Mouse (Mus musculus) c-Kit-positive CD71-positive TER-119-positive erythroid progenitor cells, embryonic 14.5 days (primary cell): ENCODE data around the gene Chit1.

Experiments
- DNase-seq: peaks from one replicate; pipeline ENCODE4 v3.0.0-alpha.2; 2013; ENCODE audit warnings: low spot score

Gene Chit1

DNA sequence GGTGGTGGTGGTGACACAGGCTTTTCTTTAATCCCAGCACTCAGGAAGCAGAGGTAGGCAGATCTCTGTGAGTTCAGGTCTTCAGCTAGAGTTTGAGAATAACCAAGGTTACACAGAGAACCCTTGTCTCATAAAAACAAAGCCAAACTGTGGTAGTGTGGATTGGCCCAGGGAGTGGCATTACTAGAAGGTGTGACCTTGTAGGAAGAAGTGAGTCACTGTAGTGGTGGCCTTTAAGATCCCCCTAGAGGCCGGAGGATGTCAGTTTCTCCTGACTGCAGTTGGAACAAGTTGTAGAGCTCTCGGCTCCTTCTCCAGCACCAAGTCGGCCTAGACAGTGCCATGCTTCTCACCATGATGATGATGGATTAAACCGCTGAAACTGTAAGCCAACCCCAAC, at the start of gene Chit1:
Chit1 (plus strand) TSS at position 264 of the 400 bp plus-strand sequence.
- no peak for DNase-seq

DNA sequence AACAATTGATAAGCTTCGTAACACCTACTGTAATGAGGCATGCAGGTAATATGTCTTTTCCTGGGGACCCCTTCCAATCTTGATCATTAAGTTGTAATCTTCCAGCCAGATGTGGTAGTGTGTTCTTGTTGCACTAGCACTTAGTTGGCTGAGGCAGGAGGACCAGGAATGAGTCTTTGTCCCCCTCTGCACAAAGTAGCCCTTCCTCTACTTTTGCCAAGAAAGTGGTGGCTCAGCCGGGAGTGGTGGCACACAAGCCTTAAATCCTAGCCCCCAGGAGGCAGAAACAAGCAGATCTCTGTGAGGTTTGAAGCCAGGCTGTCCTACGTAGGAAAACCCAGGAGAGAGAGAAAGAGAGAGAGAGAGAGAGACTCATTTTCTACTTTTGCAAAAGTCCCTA, 49.1 kb upstream of the Chit1 start:
- DNase-seq, result no peak

DNA sequence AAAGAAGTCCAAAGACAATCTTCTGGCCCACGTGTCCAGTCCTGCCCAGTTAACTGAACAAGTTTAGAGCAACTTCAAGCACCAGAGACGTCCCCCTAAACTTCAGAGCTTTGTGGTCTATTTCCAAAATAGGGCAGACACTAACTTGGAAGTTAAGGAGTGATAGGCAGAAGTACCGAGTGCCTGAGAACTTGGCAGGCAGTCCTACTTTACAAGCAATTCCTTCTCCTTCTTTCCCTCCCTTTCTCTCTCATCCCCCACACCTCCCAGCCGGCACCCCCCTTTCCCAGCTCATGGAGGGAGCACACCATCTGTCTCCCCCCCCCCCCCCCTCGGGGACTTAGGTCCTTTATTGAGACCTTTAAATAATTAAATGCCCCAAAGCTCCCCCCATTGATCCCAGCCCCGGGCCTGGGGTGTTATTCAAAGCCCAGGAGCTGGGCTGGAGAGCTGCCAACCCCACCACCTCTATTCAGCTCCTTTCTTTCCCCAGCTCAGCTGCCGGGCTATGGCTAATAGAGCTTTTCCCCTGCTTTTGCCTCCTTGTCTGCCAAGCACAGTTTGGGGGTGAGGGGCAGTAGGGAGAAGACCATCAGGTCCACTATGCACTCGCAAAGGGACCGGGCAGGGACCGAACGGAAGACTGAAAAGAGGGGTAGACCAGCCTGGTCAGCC, 48.5 kb upstream of the Chit1 start:
- no peak for DNase-seq

DNA sequence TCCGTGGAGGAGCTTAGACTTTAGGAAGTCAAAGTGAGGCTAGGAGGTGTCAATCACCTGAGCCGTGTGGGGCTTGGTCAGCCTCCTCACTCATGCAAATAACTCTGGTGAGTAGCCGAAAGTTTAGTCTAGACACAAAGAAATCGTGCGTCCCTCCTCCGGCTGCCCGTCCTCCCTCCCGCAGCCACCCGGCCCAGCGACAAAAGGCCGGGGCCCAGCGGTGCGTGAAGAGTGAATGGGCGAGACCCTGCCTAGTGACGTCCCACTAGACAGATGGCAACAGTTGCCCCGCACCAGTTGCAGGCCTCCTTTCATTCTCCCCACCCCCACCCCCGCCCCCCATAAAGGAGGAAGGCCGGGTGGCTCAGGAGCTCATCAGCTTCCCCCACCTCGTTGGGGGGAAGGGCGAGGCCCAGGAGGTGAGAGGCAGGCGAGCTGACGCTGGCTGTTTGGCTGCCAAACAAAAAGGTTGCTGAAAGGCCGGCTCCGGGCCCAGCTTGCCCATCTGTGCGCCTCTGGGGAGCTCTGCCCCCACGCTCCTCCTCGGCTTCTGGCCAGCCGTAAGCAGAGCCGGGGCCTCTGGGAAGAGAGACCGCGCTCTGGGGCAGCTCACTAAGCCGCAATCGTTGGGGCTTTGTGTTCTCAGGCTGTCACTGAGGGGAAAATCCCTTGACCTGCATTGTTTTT, 47.8 kb upstream of the Chit1 start:
- DNase-seq, result no peak

DNA sequence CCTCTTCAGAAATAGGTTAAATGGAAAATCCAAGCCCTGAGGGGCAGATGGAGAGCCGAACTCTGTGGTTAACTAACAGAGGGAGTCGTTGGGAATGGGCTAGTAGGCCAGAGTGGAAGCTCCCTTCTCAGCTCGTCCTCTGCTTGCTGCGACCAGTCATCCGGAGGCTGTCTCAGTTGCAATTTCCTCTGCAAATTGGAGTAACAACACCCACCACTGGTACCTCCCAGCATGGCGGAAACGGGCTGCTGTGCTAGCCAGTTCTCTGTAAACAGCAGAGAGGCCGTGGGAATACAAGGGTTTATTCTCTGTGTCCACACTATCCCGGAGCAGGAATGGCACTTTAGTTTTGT, 47.3 kb upstream of the Chit1 start:
- DNase-seq, result no peak

DNA sequence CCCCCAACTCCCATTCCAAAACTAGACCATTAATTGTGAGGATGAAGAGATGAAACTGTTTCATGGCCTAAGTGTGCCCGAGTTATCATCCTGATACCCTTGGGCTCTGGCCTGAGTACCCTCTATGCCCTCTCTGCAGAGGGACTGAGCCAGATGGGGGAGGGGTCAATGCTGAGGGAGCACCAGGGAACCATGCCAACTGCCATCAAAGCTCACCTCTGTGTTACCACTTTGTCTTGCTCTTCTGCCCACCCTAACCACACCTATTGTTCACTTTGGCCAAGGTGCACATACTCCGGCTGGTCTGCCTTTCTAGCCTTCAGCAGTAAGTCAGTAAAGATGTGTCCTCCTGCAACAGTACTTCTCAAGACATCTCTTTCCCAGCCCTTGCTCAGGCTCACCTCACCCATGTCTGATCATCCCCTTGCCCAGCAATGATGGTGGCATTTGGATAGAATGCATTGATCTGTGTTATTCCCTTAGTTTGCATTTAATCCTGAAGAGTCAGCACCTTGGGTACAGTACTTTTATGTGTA, 46.7 kb upstream of the Chit1 start:
- DNase-seq, result no peak

DNA sequence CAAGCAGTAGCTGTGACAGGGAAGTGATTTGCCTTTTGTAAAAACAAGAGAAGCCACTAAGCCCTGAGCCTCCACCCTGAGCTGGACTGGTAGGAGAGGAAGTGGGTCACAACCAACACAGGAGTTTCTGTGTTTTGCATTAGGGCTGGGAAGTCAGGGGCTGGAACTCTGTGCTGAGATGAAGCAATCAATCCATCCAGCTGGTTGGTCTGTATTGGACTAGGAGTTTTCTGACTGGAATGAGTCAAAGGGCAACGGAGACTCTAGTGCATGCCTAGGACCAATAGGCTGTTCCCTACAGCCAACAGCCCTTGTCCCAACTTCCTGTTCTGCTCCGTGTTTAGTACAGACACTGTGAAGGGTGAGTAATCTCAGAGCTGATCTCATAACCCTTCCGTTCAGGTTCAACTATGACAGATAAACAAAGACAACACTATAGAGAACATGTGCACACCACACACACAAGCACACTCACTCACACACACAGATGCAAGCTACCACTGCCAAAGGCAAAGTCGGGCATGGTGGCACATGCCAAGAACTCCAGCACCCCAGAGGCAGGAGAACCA, 45.7 kb upstream of the Chit1 start:
- no peak for DNase-seq

DNA sequence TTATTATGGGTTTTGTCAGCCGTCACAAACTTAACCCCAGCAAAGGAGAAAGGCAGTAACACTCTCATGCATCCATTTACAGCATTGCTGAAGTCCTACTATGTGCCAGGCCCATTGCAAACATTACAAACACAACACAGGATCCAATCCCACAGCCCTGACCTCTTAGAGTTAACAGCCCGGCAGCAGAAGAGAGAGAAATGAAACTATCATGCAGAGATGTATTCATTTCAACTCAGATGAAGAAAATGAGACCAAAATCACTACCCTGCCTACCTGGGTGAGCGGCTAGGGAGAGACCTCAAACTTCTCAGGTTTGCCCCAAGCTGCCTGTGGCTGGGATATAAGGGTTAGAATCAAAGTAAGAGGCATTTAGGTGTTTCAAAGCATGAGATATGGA, 44.5 kb upstream of the Chit1 start:
- DNase-seq, result no peak

DNA sequence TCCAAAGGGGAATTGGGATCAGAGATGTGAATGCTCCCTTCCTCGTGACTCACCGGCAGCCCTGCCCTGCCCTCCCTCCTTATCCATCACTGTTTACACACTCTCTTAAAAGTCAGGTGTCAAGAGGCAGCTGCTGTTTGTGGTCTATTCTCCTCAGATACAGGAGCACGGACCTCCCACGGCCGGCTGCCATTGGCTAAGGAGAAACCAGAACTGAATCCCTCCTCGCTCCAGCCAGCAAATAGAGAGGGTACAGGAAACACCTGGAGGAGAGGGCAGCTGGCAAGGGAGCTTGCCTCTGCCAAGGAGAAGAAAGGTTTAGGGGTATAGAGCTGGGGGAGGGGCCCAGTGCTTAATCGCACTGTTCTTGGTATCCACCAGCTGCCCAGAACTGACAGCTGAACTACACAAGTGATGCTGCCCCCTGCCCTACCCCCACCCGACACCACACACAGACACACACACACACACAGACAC, 43.9 kb upstream of the Chit1 start:
- DNase-seq, result no peak

DNA sequence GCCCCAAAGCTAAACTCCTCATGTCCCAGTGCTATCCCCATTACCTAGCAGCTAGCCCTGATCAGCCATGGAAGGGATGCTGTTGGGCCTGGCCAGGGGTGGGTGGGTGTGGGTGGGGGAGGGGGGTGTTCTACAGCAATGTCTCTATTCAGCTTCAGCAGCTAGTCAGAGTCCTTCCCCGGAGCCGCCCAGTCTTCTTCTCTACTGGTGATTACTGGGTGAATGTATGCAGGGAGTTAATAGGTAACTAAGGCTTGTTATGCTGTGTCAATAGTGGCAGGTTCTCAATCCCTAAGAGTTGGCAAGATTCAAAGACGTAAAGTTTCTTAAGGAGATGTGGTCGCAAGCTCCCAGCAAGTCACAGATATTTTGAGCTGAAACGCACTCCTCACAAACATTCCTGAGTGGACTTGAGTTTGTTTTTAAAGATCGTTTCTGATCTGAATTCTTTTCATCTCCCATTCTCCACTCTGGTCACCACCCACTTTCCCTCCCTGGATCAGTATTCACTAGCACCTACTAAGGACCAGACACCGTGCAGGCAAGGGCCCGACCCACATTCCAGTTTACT, 40.9 kb upstream of the Chit1 start:
- no peak for DNase-seq

DNA sequence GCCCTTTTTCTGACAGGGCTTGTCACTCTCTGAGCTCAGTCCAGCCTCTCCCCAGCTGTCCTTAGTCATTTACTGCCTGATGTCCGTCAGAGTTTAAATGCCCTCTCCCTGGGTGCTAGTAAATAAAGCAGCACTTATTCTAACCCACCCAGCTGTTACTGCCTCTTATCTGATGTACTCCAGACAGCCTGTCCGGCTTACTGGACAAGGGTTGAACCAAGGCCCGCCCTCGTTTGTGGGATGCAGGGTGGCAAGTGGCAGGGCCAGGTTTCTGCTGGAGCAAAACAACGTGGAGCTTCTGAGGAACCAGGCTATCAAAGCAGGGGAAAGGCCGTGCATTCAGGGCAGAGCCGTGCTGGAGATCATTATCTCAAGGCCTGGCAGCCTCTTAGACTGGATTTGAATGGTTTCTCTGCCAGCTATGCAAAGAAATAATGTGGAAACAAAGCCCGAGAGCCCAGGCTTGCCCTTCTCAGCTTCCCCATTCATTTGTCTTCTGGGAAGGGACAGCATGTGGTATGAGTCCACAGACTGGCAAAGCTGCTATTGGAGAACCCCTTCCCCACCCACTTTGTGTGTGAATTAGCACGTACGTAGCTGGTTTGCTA, 39.5 kb upstream of the Chit1 start:
- no peak for DNase-seq

DNA sequence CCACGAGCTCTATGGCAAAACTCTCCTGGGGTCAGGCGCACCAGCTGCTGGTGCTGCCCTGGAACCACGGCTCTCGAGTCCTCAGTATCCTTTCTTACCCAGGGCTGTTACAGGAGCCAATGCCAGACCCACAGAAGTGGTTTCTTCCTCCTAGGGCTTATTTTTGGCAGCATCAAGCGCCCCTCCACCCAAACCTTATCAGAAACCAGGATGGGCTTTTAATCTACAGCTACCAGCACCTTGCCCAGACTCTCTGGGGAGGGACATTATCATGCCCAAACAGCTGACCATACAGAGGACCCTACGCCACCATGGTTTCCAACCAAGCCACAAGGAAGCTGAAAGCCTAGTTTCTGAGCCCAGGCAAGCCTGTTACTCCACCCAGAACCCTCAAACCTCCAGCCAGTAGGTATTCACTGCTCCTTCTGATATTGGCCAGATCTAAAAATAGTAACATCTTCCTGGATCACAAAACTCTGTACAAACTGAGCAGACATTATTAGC, 37.9 kb upstream of the Chit1 start:
- DNase-seq, result peak; percentile 85

DNA sequence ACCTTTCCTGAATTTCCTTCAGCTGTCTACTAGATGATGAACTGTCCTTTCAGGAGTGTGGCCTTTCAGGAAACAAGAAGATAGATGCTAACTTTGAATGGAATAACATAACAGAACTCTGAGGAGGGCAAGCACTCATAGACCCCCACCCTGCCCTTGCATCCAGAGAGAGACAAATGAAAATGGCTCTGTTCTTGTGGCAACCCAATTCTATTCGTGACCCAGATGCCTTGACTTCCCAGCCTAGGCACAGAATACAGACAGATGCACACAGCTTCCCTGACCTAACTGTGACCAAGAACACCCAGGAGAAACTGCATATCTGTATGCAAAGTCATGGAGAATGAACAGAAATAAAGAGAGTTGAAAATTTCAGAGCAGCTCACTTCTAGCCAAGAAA, 37.4 kb upstream of the Chit1 start:
- DNase-seq, result no peak

DNA sequence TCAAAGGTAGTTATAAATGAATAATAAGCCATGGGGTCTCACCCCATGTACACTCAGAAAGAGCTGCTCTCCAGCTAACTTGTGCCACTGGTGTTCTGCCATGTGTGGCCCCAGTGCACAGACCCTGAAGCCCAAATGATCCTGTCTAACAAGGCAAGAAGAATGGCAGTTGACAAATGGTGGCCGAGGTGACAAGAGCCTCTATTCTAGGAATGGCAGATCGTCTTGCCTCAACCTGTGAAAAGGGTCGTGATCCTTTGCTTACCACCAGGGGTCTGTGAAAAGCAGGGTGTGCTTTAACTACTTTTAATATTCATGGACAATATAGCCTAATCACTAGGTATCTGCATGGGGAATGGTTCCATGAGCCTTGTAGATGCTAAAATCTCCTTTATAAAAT, 36.9 kb upstream of the Chit1 start:
- DNase-seq, result no peak

DNA sequence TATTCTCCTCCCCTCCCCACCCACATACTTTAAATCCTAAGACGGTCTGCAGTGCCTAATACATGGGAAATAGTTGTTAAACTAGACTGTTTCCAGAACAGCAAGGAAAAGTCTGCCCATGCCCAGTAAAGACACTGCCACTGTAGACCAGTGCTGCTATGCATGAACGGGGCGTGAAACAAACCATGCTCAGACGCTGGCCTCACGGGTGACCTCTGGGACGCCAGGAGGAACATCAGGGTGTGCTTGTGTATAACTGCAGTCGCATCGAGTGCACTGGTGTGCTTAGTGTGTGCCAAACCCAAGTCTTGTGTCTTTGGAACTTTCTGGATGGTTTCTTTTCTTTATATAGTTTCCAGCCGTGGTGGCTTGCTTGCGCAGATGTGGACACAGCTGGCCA, 36.4 kb upstream of the Chit1 start:
- no peak for DNase-seq

DNA sequence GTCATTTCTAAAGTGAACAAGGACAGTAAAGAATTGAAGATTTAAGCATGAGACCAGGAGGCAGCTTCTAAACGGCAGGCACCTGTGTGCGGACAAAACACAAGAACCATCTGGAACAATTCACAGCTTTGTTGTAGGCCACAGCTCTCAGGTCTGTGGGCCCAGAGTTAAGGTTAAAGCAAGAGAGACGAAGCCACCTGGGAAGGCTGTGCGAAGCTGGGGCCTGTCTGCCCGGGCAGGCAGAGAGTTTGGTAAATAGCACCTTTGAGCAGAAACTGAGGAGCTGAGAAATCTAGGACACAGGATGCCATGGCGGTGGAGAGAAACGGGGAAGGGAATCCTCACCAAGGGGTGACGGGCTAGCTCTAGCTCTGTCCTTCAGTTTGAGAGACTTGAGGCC, 35.5 kb upstream of the Chit1 start:
- no peak for DNase-seq

DNA sequence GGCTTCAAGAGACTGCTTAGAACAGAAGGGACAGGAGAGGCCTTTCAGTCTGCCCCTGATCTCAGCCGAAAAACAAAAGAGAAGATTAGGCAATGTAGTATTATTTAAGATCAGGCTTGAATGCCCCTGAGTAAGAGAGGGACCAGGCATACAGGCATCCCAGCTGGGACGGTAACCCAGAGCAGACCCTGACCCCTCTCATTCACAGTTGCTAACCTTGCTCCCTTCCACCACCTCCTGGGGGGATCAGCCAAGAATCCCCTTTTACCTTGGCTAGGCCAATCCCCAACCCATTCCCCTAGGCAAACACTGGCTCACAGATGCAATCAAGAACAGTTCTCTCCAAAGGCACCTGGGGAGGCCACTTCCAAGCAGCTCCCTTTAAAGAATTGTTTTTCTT, 34.3 kb upstream of the Chit1 start:
- DNase-seq, result no peak

DNA sequence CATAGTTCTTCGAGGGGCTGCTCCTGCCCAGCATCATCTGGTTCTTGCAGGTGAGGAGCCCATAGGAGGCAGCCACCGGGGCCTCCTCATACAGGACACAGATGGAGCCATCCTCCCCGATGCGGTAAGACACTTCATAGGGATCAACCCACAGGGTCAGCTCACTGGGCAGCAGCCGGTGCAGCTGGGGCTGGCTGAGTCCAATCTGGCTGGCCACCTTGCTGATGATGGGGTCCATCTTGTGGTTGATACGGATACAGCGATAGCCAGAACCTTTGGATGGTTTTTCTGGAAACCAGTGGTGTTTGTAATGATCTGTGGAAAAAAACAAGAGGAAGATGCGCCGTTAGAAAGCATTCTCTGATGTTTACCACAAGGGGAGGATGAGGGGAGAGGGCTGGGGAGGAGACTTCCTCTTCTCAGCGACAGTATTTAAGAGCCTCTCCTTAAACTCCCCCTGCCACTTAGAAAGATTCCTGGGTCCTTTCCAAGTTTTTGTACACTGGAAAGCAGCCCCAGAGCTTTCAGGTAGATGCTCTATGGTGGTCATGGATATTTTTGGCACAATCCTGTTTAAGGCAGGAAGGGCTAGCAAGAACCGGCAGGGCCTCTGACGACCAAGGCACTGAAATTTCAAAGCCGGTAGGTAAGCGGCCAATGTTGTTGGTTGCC, 33.5 kb upstream of the Chit1 start:
- no peak for DNase-seq

DNA sequence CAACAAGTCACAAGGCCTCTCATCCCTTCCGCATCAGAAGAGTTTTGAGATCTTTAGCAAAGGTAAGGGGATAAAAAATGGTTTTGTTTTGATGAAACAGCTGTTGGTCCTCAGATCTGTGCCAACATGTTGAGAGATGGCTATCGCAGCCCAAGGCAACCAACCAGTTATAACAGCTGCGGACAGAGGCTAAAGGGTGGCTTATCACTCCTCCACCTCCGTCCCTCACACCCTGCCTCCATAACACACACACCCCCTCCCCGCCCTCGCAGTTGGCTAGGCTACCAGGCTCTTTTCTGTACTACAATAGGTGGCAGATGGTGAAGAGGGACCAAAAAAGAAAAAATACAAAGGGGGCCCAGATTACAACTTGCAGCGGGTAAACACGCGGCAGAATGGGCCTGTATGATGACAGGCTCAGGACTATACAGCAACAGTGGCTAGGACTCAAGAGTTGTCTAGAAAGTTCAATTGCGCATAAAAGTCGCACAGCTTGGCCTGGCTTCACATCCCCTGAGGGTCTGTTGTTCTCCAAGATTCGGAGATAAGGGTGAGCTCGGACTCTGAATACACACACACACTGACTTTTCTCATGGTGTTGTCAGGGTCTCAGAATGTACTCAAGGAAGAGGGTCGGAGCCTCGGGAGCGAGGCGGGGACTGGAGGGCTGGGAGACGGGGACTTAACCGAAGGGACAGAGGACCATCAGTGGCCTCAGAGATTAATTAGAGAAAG, 32.8 kb upstream of the Chit1 start:
- peak; percentile 83 for DNase-seq

DNA sequence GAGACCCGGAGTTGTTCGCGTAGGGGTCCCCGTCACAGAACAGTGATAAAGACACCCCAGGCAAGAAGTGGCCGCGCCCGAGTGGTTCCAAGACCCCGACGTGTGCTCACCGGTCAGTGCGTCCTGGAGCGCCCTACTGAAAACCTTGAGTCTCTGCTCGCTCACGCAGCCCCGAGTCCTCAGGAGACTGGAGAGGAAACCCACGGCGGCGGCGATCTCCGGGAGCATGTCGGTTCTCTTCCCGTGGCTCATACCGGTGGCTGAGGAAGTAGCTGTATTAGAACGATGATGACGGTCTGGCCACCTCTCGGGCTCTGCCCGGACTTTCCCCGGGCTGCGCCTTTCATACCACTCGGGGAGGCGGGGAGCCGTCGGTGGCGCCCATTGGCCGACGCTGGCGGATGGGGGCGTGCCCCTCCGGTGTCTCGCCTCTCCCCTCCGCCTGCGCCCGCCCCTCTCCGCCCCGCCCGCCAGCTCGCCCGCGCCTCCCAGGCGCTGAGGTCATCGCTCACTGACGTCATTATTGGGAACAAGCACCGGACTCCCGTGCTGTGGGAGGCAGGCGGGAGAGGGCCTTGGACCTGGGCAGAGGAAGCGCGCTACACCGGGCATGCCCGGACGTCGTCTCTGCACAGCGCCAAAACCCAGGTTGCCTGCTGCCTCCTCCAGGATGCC, 32.1 kb upstream of the Chit1 start, which contains the start of gene Btg2:
Btg2 (minus strand) TSS at position 319 of the 675 bp plus-strand sequence.
- peak; percentile 96 for DNase-seq
